Mouse (Mus musculus): ENCODE data around the gene Gm17581. TPM values are rescaled to one million over a fixed set of nuclear protein-coding genes. Genes with fewer than 3 reads are reported as not detected.

The Gm17581 gene
- polyA plus RNA-seq, 1 experiment = not detected

GRCm38 (mm10) chr2:155745487-155745886, 9.8 kb upstream of the Gm17581 start:
- Histone ChIP-seq H3K36me3 (ENCODE audit: control insufficient read depth, insufficient read depth, low read length, poor library complexity, severe bottlenecking) (no peaks in the 10 kb centered on the region), H3K27me3 (ENCODE audit: control insufficient read depth, insufficient read depth, low read length, poor library complexity, severe bottlenecking) (no peaks in the 10 kb centered on the region), H3K9ac (ENCODE audit: low read depth, poor library complexity, severe bottlenecking) (no peak overlapping the region), H3K4me3 (ENCODE audit: low read depth, low read length) (no peak overlapping the region), H3K9me3 (replicated peaks; ENCODE audit: control insufficient read depth, insufficient read depth, low read length, poor library complexity, severe bottlenecking) (no peaks in the 10 kb centered on the region), H3K27ac (ENCODE audit: insufficient read depth, low read length) (no peak overlapping the region), H3K4me1 (ENCODE audit: control insufficient read depth, insufficient read depth, low read length) (peaks cover 1% of the 10 kb centered on the region)
- TF ChIP-seq POLR2A (IDR thresholded peaks at IDR 0.05; ENCODE audit: insufficient read depth, low read length) = no peak
- no peak for TF ChIP-seq EP300 (IDR thresholded peaks at IDR 0.05; ENCODE audit: insufficient read depth, low read depth, low read length)
- no peak for TF ChIP-seq CTCF (IDR thresholded peaks at IDR 0.05; ENCODE audit: low read depth, low read length)

DNA sequence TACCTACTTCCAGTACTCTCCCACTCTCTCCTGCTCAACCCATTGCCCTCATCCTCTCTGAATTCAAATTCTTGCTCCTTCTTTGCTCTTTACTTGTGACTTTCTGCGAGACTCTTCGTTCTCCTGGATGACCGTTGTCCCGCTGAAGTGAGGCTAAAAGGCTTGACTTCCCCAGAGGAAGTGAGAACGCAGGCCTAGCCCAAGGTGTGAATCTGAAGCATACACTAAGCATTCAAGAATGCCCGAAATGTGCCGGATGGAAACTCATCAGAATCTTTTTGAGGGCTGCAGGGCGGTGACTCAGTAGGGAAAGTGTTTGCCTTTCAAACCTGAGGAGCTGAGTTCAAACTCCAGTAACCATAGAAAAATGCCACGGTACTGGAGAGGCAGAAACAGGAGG, 7.7 kb upstream of the Gm17581 start:
- no peak for TF ChIP-seq POLR2A (IDR thresholded peaks at IDR 0.05; ENCODE audit: insufficient read depth, low read length)
- TF ChIP-seq CTCF (IDR thresholded peaks at IDR 0.05; ENCODE audit: low read depth, low read length) = no peak
- TF ChIP-seq EP300 (IDR thresholded peaks at IDR 0.05; ENCODE audit: insufficient read depth, low read depth, low read length) = no peak
- no peak overlapping the region for H3K27ac ChIP-seq (ENCODE audit: insufficient read depth, low read length)
- no peak overlapping the region for H3K9ac ChIP-seq (ENCODE audit: low read depth, poor library complexity, severe bottlenecking)

DNA sequence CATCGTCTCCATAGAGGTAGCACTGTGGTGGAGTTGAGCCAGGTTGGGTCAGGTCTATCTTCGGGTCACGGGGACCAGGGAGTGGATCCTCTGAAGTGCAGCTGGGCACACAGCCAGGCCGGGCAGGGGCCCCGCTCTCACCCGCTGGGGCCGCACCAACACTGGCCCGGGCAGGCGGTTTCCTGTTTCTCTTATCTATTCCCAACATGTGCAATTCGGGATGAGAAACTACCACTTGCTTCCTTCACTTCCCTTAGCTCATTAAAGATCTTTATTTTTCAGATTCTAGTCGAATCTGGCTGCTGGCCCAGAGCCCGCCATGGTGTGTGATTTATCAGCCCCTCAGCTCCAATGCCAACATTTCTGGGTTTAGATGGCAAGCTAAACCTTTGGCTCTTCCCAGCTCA, 7.3 kb upstream of the Gm17581 start:
- 0 out of 2 replicates have a peak overlapping the region, but pooled peaks have one; percentile 5 for H3K4me3 ChIP-seq (ENCODE audit: low read depth, low read length)
- no peak for TF ChIP-seq CTCF (IDR thresholded peaks at IDR 0.05; ENCODE audit: low read depth, low read length)
- no peak overlapping the region for H3K9ac ChIP-seq (ENCODE audit: low read depth, poor library complexity, severe bottlenecking)
- no peaks in the 10 kb centered on the region for H3K36me3 ChIP-seq (ENCODE audit: control insufficient read depth, insufficient read depth, low read length, poor library complexity, severe bottlenecking)
- H3K27me3 ChIP-seq (ENCODE audit: control insufficient read depth, insufficient read depth, low read length, poor library complexity, severe bottlenecking) = no peaks in the 10 kb centered on the region
- peaks cover 1% of the 10 kb centered on the region for H3K4me1 ChIP-seq (ENCODE audit: control insufficient read depth, insufficient read depth, low read length)
- no peaks in the 10 kb centered on the region for H3K9me3 ChIP-seq (replicated peaks; ENCODE audit: control insufficient read depth, insufficient read depth, low read length, poor library complexity, severe bottlenecking)
- H3K27ac ChIP-seq (ENCODE audit: insufficient read depth, low read length) = no peak overlapping the region

More for the DNA sequence above, 7.7 kb upstream of the Gm17581 start:
- Histone ChIP-seq H3K9me3 (replicated peaks; ENCODE audit: control insufficient read depth, insufficient read depth, low read length, poor library complexity, severe bottlenecking) (no peaks in the 10 kb centered on the region), H3K27me3 (ENCODE audit: control insufficient read depth, insufficient read depth, low read length, poor library complexity, severe bottlenecking) (no peaks in the 10 kb centered on the region), H3K4me1 (ENCODE audit: control insufficient read depth, insufficient read depth, low read length) (peaks cover 1% of the 10 kb centered on the region), H3K36me3 (ENCODE audit: control insufficient read depth, insufficient read depth, low read length, poor library complexity, severe bottlenecking) (no peaks in the 10 kb centered on the region), H3K4me3 (ENCODE audit: low read depth, low read length) (no peak overlapping the region)

DNA sequence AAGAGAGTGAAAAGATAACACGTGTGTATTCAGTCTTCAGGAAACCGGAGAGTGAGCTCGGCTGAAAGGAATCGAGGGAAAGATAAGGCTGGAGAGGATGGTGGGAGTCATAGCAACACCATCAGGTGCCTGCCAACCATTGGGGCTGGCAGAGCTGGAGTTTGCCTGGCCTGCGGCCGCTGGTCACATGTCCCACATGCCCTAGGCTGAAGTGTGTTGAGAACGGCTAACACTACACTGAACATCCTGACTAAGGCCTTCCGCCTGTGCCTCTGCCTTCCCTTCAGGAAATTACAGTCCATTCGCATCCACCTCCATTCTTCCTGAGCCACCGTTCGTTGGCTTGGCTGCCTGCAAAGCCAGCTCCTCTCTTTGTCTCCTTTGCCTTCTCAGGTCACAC, 6.5 kb upstream of the Gm17581 start:
- no peak overlapping the region for H3K9ac ChIP-seq (ENCODE audit: low read depth, poor library complexity, severe bottlenecking)
- peak overlapping the region; percentile 11 for H3K4me3 ChIP-seq (ENCODE audit: low read depth, low read length)
- TF ChIP-seq POLR2A (IDR thresholded peaks at IDR 0.05; ENCODE audit: insufficient read depth, low read length) = no peak
- no peak for TF ChIP-seq CTCF (IDR thresholded peaks at IDR 0.05; ENCODE audit: low read depth, low read length)
- no peak for TF ChIP-seq EP300 (IDR thresholded peaks at IDR 0.05; ENCODE audit: insufficient read depth, low read depth, low read length)
- H3K9me3 ChIP-seq (replicated peaks; ENCODE audit: control insufficient read depth, insufficient read depth, low read length, poor library complexity, severe bottlenecking) = no peaks in the 10 kb centered on the region
- peaks cover 1% of the 10 kb centered on the region for H3K4me1 ChIP-seq (ENCODE audit: control insufficient read depth, insufficient read depth, low read length)
- no peak overlapping the region for H3K27ac ChIP-seq (ENCODE audit: insufficient read depth, low read length)
- H3K36me3 ChIP-seq (ENCODE audit: control insufficient read depth, insufficient read depth, low read length, poor library complexity, severe bottlenecking) = no peaks in the 10 kb centered on the region
- no peaks in the 10 kb centered on the region for H3K27me3 ChIP-seq (ENCODE audit: control insufficient read depth, insufficient read depth, low read length, poor library complexity, severe bottlenecking)

DNA sequence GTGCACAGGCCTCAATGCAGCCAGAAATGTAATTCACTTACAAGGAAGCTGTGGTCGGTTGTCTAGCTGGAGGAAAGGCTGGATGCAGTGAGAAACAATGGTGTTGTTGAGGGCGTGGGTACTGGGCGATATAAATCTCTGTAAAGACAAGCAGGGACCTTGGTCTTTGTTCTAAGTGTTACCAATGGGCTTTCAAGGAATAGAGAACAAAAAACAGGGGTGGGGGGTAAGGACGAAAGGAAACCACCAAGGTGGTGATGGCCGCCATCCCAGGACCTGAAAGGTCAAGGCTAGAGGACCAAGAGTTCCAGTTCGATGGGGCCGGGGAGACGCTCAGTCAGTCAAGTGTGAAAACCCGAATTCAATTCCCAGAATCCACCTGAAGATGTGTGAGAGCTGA, 2.1 kb upstream of the Gm17581 start:
- no peaks in the 10 kb centered on the region for H3K36me3 ChIP-seq (ENCODE audit: control insufficient read depth, insufficient read depth, low read length, poor library complexity, severe bottlenecking)
- no peak overlapping the region for H3K27ac ChIP-seq (ENCODE audit: insufficient read depth, low read length)
- no peak overlapping the region for H3K9ac ChIP-seq (ENCODE audit: low read depth, poor library complexity, severe bottlenecking)
- no peak overlapping the region for H3K4me3 ChIP-seq (ENCODE audit: low read depth, low read length)
- no peaks in the 10 kb centered on the region for H3K27me3 ChIP-seq (ENCODE audit: control insufficient read depth, insufficient read depth, low read length, poor library complexity, severe bottlenecking)
- no peaks in the 10 kb centered on the region for H3K9me3 ChIP-seq (replicated peaks; ENCODE audit: control insufficient read depth, insufficient read depth, low read length, poor library complexity, severe bottlenecking)
- peaks cover 1% of the 10 kb centered on the region for H3K4me1 ChIP-seq (ENCODE audit: control insufficient read depth, insufficient read depth, low read length)
- TF ChIP-seq CTCF (IDR thresholded peaks at IDR 0.05; ENCODE audit: low read depth, low read length) (no peak), EP300 (IDR thresholded peaks at IDR 0.05; ENCODE audit: insufficient read depth, low read depth, low read length) (no peak), POLR2A (IDR thresholded peaks at IDR 0.05; ENCODE audit: insufficient read depth, low read length) (no peak)

- H3K9me3 ChIP-seq (replicated peaks; ENCODE audit: control insufficient read depth, insufficient read depth, low read length, poor library complexity, severe bottlenecking) = no peaks in the 10 kb centered on the region
- no peaks in the 10 kb centered on the region for H3K4me1 ChIP-seq (ENCODE audit: control insufficient read depth, insufficient read depth, low read length)
- no peaks in the 10 kb centered on the region for H3K27me3 ChIP-seq (ENCODE audit: control insufficient read depth, insufficient read depth, low read length, poor library complexity, severe bottlenecking)
- no peak overlapping the region for H3K4me3 ChIP-seq (ENCODE audit: low read depth, low read length)
- no peaks in the 10 kb centered on the region for H3K36me3 ChIP-seq (ENCODE audit: control insufficient read depth, insufficient read depth, low read length, poor library complexity, severe bottlenecking)
- H3K9ac ChIP-seq (ENCODE audit: low read depth, poor library complexity, severe bottlenecking) = no peak overlapping the region
- no peak for TF ChIP-seq EP300 (IDR thresholded peaks at IDR 0.05; ENCODE audit: insufficient read depth, low read depth, low read length)
- TF ChIP-seq CTCF (IDR thresholded peaks at IDR 0.05; ENCODE audit: low read depth, low read length) = no peak
- no peak for TF ChIP-seq POLR2A (IDR thresholded peaks at IDR 0.05; ENCODE audit: insufficient read depth, low read length)
- H3K27ac ChIP-seq (ENCODE audit: insufficient read depth, low read length) = no peak overlapping the region
Observed at GRCm38 (mm10) chr2:155736936-155737335, 1.3 kb upstream of the Gm17581 start.

Measured in ES-Bruce4 (cell line).